Mouse (Mus musculus): ENCODE measurements at regions not wholly inside any gene's neighbourhood (a gene's known extent, or its start where the extent isn't known, plus 50 kb on each side); places are given as distances from the start of the nearest gene placed in this dataset.

GRCm38 (mm10) chr16:55421569-55422342 is 124.0 kb upstream of the Zpld1 start:
- peak; percentile 13 for DNase-seq

GRCm38 (mm10) chr16:55420876-55421568 is 123.2 kb upstream of the Zpld1 start:
- DNase-seq, result no peak

GRCm38 (mm10) chr16:55418871-55419270 is 121.1 kb upstream of the Zpld1 start:
- no peak for DNase-seq

- no peak for DNase-seq
Observed at GRCm38 (mm10) chr16:55400818-55401217, 103.0 kb upstream of the Zpld1 start.

- DNase-seq, result no peak
Observed at GRCm38 (mm10) chr16:55394864-55395263, 97.1 kb upstream of the Zpld1 start.

- DNase-seq, result no peak
Observed at GRCm38 (mm10) chr16:55390400-55390799, 92.6 kb upstream of the Zpld1 start.

- DNase-seq, result no peak
Observed at GRCm38 (mm10) chr16:55379996-55380395, 82.2 kb upstream of the Zpld1 start.

GRCm38 (mm10) chr16:55379189-55379588 is 81.4 kb upstream of the Zpld1 start:
- DNase-seq, result no peak

GRCm38 (mm10) chr16:55378701-55379100 is 80.9 kb upstream of the Zpld1 start:
- peak; percentile 8 for DNase-seq

GRCm38 (mm10) chr16:55375922-55376321 is 78.1 kb upstream of the Zpld1 start:
- no peak for DNase-seq

GRCm38 (mm10) chr16:55357686-55358085 is 59.9 kb upstream of the Zpld1 start:
- no peak for DNase-seq

GRCm38 (mm10) chr16:55356097-55356496 is 58.3 kb upstream of the Zpld1 start:
- DNase-seq, result no peak

All from lung, postnatal 10 days (tissue).